Mouse (Mus musculus) brain, embryonic 14.5 days (tissue): ENCODE measurements around the gene Fcrlb.

Experiments used
- CTCF ChIP-seq: fragments of 200-500 bp; IDR thresholded peaks from 2 replicates; pipeline ENCODE4 v1.5.1; 2012; ENCODE audit warnings: inconsistent platforms, mild to moderate bottlenecking, moderate library complexity, borderline replicate concordance; ENCODE audit not compliant: insufficient read depth, insufficient read length; ENCODE audit errors: extremely low read depth
- POLR2A ChIP-seq: fragments of 200-500 bp; IDR thresholded peaks from 2 replicates; pipeline ENCODE4 v1.6.1; 2012; ENCODE audit warnings: mild to moderate bottlenecking, inconsistent platforms, borderline replicate concordance; ENCODE audit not compliant: poor library complexity, insufficient read depth, insufficient read length, severe bottlenecking; ENCODE audit errors: extremely low read depth

GRCm38 (mm10) chr1:170891646-170892045 lies 21.1 kb downstream of the Fcrlb start:
- no peak for TF ChIP-seq POLR2A
- no peak for TF ChIP-seq CTCF
